Mouse (Mus musculus): ENCODE results near the gene A330070K13Rik.

The A330070K13Rik gene

DNA sequence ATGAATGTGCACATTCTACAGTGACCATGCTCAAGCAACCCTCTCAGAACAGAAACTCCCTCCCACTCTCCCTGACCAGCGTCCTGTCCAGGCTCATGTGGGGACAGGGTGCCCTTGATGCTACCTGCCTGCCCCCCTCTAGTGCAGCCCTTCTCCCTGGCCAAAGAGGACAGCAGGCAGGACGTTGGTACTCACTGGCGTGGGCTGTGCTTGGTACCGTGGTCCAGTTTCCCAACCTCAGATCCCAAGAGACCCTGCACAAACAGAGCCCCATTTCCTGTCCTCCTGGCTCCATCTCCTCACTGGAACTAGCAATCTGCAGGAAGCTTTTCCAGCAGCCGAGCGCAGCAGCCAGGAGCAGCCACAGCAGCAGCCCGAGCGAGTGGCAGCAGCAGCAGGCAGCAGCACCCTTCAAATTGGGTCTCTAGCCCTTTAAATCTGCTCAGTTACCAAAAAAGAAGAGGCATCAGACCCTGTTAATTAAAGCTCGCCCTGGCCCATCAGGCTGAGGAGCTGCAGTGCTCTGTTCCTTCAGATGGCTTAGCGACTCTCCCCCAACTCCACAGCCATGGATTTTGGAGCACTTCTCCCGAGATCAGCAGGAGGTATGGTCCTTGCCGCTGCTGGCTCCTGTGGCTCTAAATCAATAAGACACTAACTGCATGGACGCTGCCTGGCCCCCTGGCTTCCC is at the start of gene A330070K13Rik:
A330070K13Rik (minus strand) TSS at position 410 of the 691 bp plus-strand sequence.
- no peak for DNase-seq (ENCODE audit: low read depth, low spot score)

DNA sequence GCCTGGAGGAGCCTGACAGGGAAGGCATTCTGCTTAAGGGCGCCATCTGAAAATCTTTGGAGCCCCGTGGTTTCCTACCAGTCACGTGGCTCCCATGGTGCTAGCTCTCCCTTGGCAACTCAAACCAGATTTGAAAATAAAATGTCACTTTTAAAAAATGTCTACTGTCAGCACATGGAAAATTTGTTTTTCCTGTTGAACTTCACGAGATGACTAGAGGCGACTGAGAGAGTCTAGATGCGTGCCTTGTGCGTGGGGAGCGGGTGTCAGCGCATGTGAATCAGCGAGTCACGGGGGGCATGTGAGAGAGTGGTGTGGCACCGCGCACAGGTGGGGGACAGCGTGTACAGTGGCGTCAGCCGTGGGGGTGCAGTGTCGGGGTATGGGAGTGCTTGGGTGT is 27.1 kb upstream of the A330070K13Rik start:
- DNase-seq (ENCODE audit: low read depth, low spot score): no peak

DNA sequence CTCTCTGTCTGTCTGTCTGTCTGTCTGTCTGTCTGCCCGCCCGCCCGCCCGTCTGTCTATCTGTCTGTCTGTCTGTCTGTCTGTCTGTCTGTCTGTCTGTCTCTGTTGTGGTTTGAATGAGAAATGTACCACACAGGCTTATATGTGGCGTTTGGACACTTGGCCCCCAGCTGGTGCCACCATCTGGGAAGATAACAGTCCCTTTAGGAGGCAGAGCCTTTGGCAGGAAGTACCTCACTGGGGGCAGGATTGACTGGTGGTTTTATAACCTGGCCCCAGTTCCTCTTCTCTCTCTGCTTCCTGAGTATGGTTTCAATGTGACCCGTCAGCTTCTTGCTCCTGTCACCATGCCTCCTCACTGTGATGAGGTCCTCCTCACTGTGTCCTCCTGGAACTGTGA is 25.3 kb upstream of the A330070K13Rik start:
- DNase-seq (ENCODE audit: low read depth, low spot score): no peak

DNA sequence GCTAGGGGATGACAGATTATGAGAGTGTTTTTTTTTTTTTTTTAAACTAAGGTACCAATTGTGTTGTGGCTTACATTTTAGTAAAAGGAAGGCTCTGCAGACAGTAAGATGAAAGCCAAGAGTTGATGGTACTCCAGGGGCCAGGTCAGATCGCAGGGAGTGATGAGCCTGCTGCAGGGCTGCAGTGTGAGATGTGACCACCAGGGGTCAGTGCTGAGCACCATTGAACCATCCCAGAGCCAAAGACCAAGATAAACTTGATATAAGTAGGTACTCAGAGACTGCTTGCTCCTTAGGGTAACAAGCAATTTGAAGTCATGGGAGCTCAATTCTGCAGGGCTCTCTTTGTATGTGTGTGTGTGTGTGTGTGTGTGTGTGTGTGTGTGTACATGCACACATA is 20.8 kb upstream of the A330070K13Rik start:
- DNase-seq (ENCODE audit: low read depth, low spot score): peak; percentile 53

DNA sequence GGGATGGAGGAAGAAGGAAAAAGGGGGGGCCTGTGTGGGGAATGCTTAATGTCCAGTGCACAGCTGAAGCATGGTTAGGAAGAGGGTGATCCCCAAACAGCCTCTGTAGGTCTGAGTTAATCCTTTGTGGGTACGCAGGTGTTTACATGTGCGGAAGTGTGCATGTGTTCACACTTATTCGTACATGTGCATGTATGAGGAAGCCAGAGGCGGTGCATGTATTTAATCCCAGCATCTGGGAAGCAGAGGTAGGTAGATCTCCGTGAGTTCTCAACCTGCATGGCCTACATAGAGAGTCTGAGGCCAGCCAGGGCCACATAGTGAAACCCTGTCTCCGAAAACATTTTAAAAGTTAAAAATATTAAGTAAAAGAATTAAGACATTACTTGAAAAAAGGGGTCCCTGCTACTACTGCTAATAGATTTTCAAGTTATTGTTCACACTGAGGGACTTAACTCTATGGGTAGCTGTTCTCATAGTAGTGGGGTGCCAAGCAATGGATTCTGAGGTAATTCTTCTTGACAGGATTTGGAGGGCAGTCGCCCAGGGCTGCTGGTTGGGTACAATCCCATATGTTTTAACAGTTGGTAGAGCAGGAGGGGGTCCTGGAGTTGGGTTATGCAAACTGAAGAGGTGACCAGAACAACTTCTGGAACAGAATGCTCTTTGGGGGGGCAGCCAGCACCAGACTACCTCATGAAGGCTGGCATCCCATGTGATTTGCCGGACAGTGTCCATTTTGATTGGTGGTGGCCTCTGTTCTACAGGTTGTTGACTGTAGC is 15.9 kb upstream of the A330070K13Rik start:
- DNase-seq (ENCODE audit: low read depth, low spot score): no peak

DNA sequence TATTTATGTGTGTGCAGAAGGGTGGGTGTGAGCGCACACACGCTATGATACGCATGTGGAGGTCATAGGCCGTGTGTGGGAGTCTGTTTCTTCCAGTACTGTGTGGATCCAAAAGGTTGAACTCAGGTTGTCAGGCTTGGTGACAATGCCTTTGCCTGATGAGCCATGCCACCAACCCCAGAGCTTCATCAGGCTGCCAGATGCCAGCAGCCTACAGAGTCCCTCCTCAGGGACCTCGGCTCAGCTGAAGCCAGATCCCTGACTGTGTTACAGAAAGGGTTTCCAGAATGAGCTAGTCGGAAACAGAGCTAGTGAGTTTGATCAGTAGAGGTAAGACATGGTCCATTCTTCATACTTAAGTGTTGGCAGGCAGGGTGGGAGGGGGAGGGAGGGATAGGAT is 10.7 kb upstream of the A330070K13Rik start:
- DNase-seq (ENCODE audit: low read depth, low spot score): no peak

DNA sequence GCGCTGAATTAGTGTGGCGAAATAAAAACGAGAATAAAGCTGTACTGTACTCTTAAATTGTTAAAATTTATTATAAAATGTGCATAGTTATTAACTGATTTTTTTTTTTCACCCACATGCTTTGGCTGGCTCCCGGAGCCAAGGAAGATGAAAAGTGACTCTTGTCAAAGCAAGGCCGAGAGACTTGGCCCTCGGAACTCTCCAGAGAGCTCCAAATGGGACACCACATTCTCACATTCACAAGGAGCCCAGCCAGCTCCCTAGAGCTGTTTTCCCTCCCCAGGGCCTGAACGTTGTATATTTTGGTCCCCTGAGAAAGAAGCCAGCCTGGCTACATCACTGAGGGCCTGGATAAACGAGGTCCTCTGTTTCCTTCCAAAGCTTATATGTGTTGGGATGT is 10.0 kb upstream of the A330070K13Rik start:
- DNase-seq (ENCODE audit: low read depth, low spot score): no peak

DNA sequence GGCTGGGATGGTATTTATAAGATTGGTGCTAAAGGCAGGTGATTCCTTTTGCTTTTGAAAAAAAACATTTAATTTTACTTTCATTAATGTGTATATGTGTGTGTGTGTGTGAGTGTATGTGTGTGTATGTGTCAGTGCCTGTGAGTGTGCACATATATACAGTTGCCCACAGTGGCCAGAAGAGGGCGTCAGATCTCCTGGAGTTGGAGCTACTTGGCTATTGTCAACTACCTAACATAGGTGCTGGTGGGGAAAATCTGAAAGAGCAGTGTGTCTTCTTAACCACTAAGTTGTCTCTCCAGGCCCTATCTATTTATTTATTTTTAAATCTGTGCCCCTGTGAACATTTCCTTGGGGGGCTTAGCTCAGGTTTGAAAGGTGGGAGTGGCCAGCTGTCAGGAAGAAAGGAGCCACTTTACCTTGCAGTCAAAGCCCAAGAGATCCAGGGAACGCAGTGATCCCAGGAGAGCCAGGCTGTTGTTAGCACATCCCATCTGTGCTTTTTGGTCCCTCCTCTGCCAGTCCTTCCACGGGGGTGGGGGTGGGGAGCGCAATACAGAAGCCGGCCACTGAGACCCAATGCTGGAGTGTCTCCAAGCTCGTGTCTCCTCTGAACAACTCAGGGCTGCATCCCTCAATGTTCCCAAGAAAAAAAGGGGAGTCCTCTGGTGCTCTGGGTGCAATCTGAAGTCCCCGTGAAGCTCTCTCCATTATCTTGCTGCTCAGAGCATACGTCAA is 9.4 kb upstream of the A330070K13Rik start:
- no peak for DNase-seq (ENCODE audit: low read depth, low spot score)

DNA sequence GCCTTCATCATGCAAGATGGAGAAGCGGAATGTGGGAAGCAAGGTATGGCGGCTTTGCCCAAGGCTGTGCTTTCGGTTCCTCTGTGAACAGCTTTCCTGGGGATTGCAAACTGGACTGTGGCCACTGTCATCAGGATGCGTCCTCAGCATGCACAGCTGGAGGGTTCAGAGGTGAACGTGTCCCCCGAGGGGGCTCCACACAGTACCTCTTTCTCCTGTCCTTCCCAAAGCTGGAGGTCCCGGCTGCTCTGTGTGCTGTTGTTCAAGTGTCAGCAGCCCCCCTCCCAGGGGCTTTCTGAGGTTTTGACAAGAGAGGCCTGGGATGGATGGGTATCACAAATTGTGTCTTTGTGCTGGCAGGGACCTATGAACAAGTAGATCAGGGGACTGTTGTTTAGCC is 2.0 kb upstream of the A330070K13Rik start:
- no peak for DNase-seq (ENCODE audit: low read depth, low spot score)

DNA sequence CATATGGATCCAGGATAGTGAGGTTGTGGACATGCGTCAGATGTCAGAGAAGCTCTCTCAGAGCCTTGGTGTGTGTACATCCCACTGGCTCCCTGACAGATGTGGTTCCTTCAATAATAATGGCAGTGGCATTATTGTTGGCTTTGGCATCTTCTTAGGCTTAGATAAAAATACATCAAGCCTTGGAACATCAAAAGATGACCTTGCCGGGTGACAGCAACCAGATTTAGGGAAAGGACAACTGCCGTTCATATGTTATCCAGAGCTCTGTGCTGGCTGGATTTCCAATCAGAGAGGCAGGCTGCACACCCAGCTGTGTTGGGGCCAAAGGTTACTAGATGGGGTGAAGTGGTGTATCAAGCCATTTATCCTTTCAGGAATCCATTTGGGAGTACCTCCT is 9.0 kb downstream of the A330070K13Rik start:
- no peak for DNase-seq (ENCODE audit: low read depth, low spot score)

DNA sequence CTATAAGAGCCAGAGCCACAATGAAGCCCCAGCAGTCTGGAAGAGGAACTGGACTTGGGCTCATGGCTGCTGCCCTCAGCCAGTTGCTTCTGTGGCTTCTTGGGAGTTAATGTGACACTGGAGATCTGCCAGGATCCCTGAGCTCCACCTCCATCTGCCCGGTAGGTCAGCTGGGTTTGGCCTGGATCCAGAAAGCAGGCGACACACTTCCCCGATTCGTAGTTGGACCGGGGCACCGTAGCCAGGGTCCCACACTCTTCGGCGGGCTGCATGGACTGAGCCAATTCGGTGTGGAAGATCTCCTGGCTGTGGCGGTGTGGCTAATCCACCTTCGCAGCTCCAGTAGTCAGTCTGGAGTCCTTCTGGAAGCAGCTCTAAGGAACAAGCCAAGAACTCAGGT is 15.2 kb downstream of the A330070K13Rik start, which contains the start of gene Caln1:
Caln1 (plus strand) TSS at position 219 of the 400 bp plus-strand sequence.
- DNase-seq (ENCODE audit: low read depth, low spot score): no peak

DNA sequence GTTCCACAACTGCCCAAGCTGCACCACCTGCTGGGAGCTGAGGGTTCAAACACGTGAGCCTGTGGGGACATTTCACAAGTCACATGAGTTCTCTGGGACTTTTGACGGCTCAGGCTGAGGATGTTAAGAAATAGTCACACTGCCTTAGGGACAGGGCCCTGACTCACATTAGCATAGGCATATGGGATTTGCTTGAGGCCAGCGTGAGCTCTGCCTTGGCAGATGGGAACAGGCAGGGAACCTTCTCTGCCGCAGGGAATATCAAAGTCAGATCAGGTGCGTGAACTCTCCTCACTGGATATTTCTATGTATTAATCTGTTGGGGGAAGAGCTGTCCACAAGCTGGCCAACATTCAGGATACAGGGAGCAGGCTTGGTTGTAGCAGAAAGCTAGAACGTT is 16.2 kb downstream of the A330070K13Rik start:
- no peak for DNase-seq (ENCODE audit: low read depth, low spot score)

DNA sequence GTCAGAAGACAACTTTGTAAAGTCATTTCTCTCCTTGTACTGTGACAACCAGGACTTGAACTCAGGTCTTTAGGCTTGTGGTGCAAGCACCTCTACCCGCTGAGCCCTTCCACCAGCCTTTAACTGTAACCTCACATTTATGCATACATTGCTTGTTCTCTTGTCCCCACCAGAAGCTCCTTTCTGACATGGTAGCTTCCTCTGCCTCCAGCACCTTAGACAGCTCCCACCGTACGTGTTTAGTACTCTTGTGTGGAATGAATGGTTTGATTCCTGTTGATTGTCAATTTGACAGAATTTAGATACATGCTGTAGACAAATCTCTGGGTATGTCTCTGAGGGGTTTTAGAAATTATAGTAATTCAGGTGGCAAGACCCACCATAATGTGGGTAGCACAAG is 20.7 kb downstream of the A330070K13Rik start:
- DNase-seq (ENCODE audit: low read depth, low spot score): peak; percentile 52

DNA sequence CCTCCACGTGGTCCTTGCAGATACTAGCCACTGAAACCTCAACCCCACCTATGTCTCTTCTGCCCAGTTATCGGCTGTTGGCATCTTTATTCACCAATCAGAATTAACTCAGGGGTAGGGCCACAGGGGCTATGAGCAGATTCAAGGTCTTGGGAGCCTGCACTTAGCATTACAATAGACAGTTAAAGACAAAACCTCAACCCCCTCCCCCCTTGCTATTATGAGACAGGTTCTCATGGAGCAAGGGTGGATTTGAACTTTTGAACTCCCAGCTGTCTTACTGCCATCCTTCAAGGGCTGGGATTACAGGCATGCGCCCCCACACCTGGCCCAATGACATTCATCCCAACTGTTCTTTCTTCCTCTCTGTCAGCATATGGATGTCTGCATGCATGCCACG is 21.3 kb downstream of the A330070K13Rik start:
- no peak for DNase-seq (ENCODE audit: low read depth, low spot score)

DNA sequence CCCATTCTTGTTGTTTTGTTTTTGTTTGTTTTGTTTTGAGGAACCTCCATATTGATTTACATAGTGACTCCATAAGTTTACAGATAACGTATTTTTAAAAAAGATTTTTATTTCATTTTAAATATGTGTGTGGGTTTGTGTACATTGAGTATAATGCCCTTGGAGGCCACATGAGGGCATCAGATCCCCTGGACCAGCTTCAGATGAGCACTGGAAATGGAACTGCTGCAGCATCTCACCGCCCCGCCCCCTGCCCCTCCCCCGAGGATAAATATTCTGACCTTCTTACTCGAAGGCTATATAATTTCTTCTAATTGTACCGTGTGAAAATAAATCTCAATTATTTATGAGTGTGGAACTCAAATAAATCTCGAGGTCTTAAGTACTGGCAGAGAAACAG is 29.2 kb downstream of the A330070K13Rik start:
- no peak for DNase-seq (ENCODE audit: low read depth, low spot score)

DNA sequence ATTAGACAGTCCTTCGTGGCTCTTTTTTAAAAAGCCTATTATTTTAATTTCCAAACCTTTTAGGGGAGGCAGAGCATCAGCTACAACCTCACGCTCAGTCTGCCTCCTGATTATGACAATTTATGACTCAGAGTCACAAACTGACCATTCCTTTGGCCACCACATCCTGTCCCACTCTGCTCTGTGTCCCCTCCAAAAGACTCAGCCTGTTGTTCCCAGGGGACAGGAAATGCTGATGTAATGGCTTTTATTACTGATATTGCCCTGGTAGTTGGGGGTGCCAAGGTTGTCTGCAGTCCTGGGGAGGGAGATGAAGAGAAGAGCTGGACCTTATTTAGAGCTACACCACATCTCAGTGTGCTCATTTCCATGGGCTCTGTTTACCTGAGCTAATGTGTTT is 38.6 kb downstream of the A330070K13Rik start:
- DNase-seq (ENCODE audit: low read depth, low spot score): no peak

DNA sequence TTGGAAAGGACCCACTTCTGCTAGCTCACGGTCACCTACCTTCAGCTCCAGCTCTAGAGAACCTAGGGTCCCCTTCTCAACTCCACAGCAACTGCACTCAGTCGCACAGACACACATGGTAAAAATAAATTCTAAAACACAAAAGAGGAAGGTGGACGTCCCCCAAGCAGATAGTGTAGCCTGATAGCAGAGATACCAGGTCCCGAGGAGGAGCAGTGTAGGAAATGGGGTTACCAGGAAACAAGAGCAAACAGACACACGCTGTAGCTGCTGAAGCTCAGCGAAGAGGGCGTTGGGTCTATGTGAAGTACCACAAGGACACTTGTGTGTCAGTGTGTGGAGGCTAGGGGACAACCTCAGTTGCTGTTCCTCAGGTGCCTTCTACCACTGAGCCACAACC is 39.4 kb downstream of the A330070K13Rik start:
- DNase-seq (ENCODE audit: low read depth, low spot score): no peak

DNA sequence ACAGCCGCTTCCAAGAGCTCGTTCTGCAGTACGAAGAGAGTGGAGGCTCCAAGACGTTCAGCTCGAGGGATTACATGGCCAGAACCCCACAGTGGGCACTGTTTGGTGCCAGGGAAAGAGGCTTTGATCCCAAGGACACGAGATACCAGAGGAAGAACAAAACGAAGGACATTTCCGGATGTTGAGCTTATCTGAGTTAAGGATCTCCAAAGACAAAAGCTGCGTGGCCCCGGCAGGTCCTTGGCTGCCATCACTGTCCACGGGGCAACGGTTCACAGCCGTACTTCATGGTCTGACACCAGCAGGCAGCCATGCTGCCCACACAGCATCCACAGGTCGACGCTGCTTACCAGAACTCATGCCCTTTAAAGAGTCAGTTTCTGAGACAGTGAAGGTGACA is 43.8 kb downstream of the A330070K13Rik start:
- DNase-seq (ENCODE audit: low read depth, low spot score): no peak

DNA sequence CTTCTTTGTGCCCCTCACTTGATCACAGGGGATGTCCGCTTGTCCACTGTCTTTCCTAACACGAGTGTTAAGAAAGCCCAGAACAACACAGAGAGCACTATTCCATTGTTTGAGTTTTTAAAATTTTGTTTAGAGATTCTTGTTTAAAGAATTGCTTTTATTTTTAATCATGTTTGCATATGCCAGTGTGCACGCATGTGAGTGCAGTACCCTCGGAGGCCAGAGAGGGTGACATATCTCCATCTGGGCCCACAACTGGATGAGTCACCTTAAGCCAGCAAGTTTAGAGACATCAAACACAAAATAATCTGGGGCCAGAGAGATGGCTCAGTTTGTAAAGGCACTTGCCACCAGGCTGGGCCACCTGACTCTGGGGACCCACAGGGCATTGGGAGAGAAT is 49.0 kb downstream of the A330070K13Rik start:
- no peak for DNase-seq (ENCODE audit: low read depth, low spot score)

DNA sequence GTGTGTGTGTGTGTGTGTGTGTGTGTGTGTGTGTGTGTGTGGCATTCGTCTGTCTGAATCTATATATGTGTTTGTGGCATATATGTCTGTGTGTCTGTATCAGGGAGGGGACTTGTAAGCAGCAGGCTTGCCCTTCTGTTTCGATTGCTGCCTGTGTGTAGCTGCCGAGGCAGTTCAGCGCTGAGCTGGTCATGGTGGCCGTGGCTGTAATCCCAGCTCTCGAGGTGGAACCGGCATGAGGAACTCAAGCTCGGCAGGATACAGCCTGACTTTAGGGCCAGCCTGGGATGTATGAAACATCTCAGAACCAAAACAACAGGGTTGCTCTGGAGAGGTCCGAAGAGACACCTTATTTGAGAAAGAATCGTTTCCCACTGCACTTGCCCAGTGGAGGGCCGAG is 50.5 kb downstream of the A330070K13Rik start:
- no peak for DNase-seq (ENCODE audit: low read depth, low spot score)

DNA sequence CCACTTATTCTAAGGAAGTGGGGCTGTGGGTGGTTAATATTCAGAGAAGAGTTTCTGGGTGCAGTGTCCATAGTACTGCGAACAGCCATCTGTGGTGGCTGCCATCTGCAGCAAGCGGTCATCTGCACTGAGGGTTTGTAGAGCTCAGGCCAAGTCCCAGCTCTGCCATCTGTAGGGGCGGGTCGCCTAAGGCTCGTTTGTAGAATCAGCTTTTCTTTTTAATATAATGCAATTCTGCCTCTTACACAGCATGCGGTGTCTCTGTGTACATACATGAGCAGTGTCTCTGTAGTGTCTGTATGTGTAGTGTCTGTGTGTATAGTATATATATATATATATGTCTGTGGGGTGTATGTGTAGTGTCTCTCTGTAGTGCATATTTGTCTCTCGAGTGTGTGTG is 50.9 kb downstream of the A330070K13Rik start:
- DNase-seq (ENCODE audit: low read depth, low spot score): no peak

DNA sequence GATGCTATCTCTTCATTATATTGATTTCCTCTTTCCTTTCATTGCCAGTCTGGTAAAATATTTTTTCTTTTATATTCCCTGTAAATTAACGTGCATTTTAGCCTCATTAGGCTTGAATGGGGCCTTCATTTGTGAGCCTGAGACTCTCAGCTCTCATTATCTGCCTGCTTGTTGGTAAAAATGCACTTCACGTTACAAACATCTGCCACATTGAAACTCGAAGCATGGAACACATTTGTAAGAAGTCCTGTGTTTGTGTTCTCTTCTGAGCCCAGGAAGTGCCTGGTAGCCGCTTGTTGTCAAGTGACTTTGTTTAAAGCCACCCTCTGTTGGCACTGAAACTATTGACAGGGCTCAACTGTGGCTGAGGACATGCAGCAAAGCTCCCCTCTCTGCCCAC is 53.2 kb downstream of the A330070K13Rik start:
- no peak for DNase-seq (ENCODE audit: low read depth, low spot score)

DNA sequence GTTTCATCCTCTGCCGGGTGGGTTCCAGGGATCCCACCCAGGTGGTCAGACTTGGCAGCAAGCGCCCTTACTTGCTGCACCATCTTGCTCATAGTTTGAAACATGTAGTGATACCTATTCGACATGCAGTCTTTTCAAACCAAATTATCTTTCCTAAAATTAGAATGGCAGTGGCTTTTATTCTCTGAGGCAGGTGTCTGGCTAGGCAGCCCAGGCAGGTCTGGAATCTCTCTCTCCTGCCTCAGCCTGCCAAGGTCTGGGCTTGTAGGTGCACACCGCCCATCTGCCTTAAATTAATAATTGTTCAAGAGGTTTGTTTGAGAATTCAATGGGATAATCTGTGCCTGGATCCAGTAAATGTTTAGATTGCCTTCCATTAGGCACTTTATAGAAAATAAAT is 53.6 kb downstream of the A330070K13Rik start:
- DNase-seq (ENCODE audit: low read depth, low spot score): no peak
